Mouse (Mus musculus) hindbrain, embryonic 10.5 days (tissue): ENCODE results near the gene Baiap2. TPM values are rescaled to one million over a fixed set of nuclear protein-coding genes. Genes with fewer than 3 reads are reported as not detected.

Experiments
- DNase-seq: peaks from one replicate; pipeline ENCODE4 v3.0.0-alpha.2; 2017; ENCODE audit warnings: low spot score
- H3K27ac ChIP-seq: fragments of 300-500 bp; sonication (generic); 2 replicates; pipeline ENCODE4 v1.5.1; 2016; ENCODE audit warnings: mild to moderate bottlenecking, moderate library complexity
- H3K27me3 ChIP-seq: fragments of 300-500 bp; sonication (generic); 2 replicates; pipeline ENCODE4 v1.6.1; 2016; ENCODE audit warnings: mild to moderate bottlenecking; ENCODE audit not compliant: poor library complexity, insufficient read depth, severe bottlenecking
- H3K36me3 ChIP-seq: fragments of 300-500 bp; sonication (generic); 2 replicates; pipeline ENCODE4 v1.6.1; 2016; ENCODE audit warnings: mild to moderate bottlenecking, moderate library complexity
- H3K4me1 ChIP-seq: fragments of 300-500 bp; sonication (generic); replicated peaks from 2 replicates; pipeline ENCODE4 v1.6.1; 2016; ENCODE audit warnings: mild to moderate bottlenecking
- H3K4me3 ChIP-seq: fragments of 300-500 bp; sonication (generic); 2 replicates; pipeline ENCODE4 v1.5.1; 2016; ENCODE audit warnings: mild to moderate bottlenecking, moderate library complexity
- H3K9me3 ChIP-seq: fragments of 300-500 bp; sonication (generic); 2 replicates; pipeline ENCODE4 v1.6.1; 2016; ENCODE audit warnings: mild to moderate bottlenecking, moderate library complexity
- WGBS: fragments of 180-500 bp; shearing (Covaris S2); methylation state at CpG from one replicate; pipeline ENCODE4 v1.1.7; 2016; 5-methylcytosine and 5-hydroxymethylcytosine counted together
- polyA plus RNA-seq: library from polyadenylated mRNA; unstranded; fragments of >200 nt; fragmentation: Nextera tagmentation; extraction: Ambion mirVana; gene quantifications from 2 replicates; pipeline ENCODE4 v1.2.1, GENCODE M21; 2016

Gene Baiap2
- polyA plus RNA-seq, 1 experiment from 2014 or later, result 11.0 TPM

- H3K27ac ChIP-seq, result peak overlapping the region; percentile 97
- peaks cover 27% of the 10 kb centered on the region for H3K36me3 ChIP-seq
- H3K4me1 ChIP-seq, result peaks cover 58% of the 10 kb centered on the region
- WGBS, result 8% methylated on average over 7 of the region's 7 CpGs
- H3K4me3 ChIP-seq, result peak overlapping the region; percentile 97
- no peak for DNase-seq
- H3K27me3 ChIP-seq, result 0 out of 2 replicates have a peak, but pooled peaks cover 3% of the 10 kb centered on the region
- no peaks in the 10 kb centered on the region for H3K9me3 ChIP-seq
Observed at GRCm38 (mm10) chr11:119912845-119913244, 29.7 kb upstream of the Baiap2 start.

- peaks cover 33% of the 10 kb centered on the region for H3K36me3 ChIP-seq
- H3K27me3 ChIP-seq, result no peaks in the 10 kb centered on the region
- WGBS, result 1% methylated on average over 48 of the region's 48 CpGs
- H3K9me3 ChIP-seq, result no peaks in the 10 kb centered on the region
- H3K27ac ChIP-seq, result peak within 1 kb of the TSS; percentile 97
- peak; percentile 88 for DNase-seq
- peaks cover 57% of the 10 kb centered on the region for H3K4me1 ChIP-seq
- H3K4me3 ChIP-seq, result peak within 1 kb of the TSS; percentile 97
Observed at GRCm38 (mm10) chr11:119913291-119913934, 29.1 kb upstream of the Baiap2 start, which contains the start of gene Chmp6. Chmp6 (plus strand) TSS chr11:119913441.

- no peaks in the 10 kb centered on the region for H3K9me3 ChIP-seq
- peak overlapping the region; percentile 97 for H3K4me3 ChIP-seq
- H3K36me3 ChIP-seq, result peaks cover 38% of the 10 kb centered on the region
- H3K27me3 ChIP-seq, result no peaks in the 10 kb centered on the region
- H3K27ac ChIP-seq, result peak overlapping the region; percentile 97
- no peak for DNase-seq
- 0% methylated on average over 26 of the region's 26 CpGs for WGBS
- H3K4me1 ChIP-seq, result peaks cover 53% of the 10 kb centered on the region
Observed at GRCm38 (mm10) chr11:119913935-119914314, 28.6 kb upstream of the Baiap2 start.

- H3K27ac ChIP-seq, result peak overlapping the region; percentile 97
- peak overlapping the region; percentile 97 for H3K4me3 ChIP-seq
- H3K9me3 ChIP-seq, result no peaks in the 10 kb centered on the region
- no peak for DNase-seq
- H3K27me3 ChIP-seq, result no peaks in the 10 kb centered on the region
- peaks cover 51% of the 10 kb centered on the region for H3K4me1 ChIP-seq
- WGBS, result 30% methylated on average over 4 of the region's 4 CpGs
- peaks cover 42% of the 10 kb centered on the region for H3K36me3 ChIP-seq
Observed at GRCm38 (mm10) chr11:119914381-119914780, 28.2 kb upstream of the Baiap2 start.

GRCm38 (mm10) chr11:119915666-119916065 lies 26.9 kb upstream of the Baiap2 start:
- 90% methylated on average over 9 of the region's 9 CpGs for WGBS
- Histone ChIP-seq H3K4me3 (peak overlapping the region; percentile 97), H3K27me3 (no peaks in the 10 kb centered on the region), H3K4me1 (peaks cover 42% of the 10 kb centered on the region), H3K27ac (peak overlapping the region; percentile 35; the same call in 1 of the 2 replicates), H3K36me3 (peaks cover 55% of the 10 kb centered on the region), H3K9me3 (no peaks in the 10 kb centered on the region)
- DNase-seq, result no peak

- Histone ChIP-seq H3K4me1 (peaks cover 42% of the 10 kb centered on the region), H3K9me3 (no peaks in the 10 kb centered on the region), H3K4me3 (no peak overlapping the region; the same call in 1 of the 2 replicates), H3K36me3 (peaks cover 57% of the 10 kb centered on the region), H3K27ac (peak overlapping the region; percentile 35; the same call in 1 of the 2 replicates), H3K27me3 (no peaks in the 10 kb centered on the region)
- WGBS, result 92% methylated on average over 15 of the region's 15 CpGs
- no peak for DNase-seq
Observed at GRCm38 (mm10) chr11:119916102-119916790, 26.3 kb upstream of the Baiap2 start.

GRCm38 (mm10) chr11:119916834-119917469 lies 25.6 kb upstream of the Baiap2 start:
- Histone ChIP-seq H3K36me3 (peaks cover 57% of the 10 kb centered on the region), H3K9me3 (no peaks in the 10 kb centered on the region), H3K4me3 (no peak overlapping the region; the same call in 1 of the 2 replicates), H3K27ac (no peak overlapping the region), H3K4me1 (peaks cover 42% of the 10 kb centered on the region), H3K27me3 (no peaks in the 10 kb centered on the region)
- WGBS, result 92% methylated on average over 21 of the region's 21 CpGs
- no peak for DNase-seq

- Histone ChIP-seq H3K4me3 (no peak overlapping the region), H3K36me3 (peaks cover 57% of the 10 kb centered on the region), H3K9me3 (no peaks in the 10 kb centered on the region), H3K27ac (no peak overlapping the region), H3K4me1 (peaks cover 29% of the 10 kb centered on the region), H3K27me3 (no peaks in the 10 kb centered on the region)
- WGBS, result 93% methylated on average over 7 of the region's 7 CpGs
- DNase-seq, result no peak
Observed at GRCm38 (mm10) chr11:119918521-119918920, 24.0 kb upstream of the Baiap2 start.

GRCm38 (mm10) chr11:119919432-119919831 lies 23.1 kb upstream of the Baiap2 start:
- Histone ChIP-seq H3K27me3 (no peaks in the 10 kb centered on the region), H3K36me3 (peaks cover 57% of the 10 kb centered on the region), H3K4me3 (no peak overlapping the region), H3K9me3 (no peaks in the 10 kb centered on the region), H3K27ac (no peak overlapping the region), H3K4me1 (peaks cover 24% of the 10 kb centered on the region)
- DNase-seq, result no peak
- WGBS, result 95% methylated on average over 4 of the region's 4 CpGs

GRCm38 (mm10) chr11:119919897-119920296 lies 22.7 kb upstream of the Baiap2 start:
- Histone ChIP-seq H3K4me3 (no peak overlapping the region), H3K4me1 (peaks cover 20% of the 10 kb centered on the region), H3K9me3 (no peaks in the 10 kb centered on the region), H3K27me3 (no peaks in the 10 kb centered on the region), H3K36me3 (peaks cover 57% of the 10 kb centered on the region), H3K27ac (no peak overlapping the region)
- WGBS, result 65% methylated on average over 8 of the region's 8 CpGs
- DNase-seq, result peak; percentile 76

- Histone ChIP-seq H3K27me3 (no peaks in the 10 kb centered on the region), H3K4me3 (no peak overlapping the region), H3K4me1 (peaks cover 12% of the 10 kb centered on the region), H3K36me3 (peaks cover 52% of the 10 kb centered on the region), H3K9me3 (no peaks in the 10 kb centered on the region), H3K27ac (no peak overlapping the region)
- 93% methylated on average over 5 of the region's 5 CpGs for WGBS
- DNase-seq, result no peak
Observed at GRCm38 (mm10) chr11:119920668-119921067, 21.9 kb upstream of the Baiap2 start.

- WGBS, result 84% methylated on average over 5 of the region's 5 CpGs
- Histone ChIP-seq H3K36me3 (peaks cover 7% of the 10 kb centered on the region), H3K27me3 (no peaks in the 10 kb centered on the region), H3K9me3 (no peaks in the 10 kb centered on the region), H3K27ac (no peak overlapping the region), H3K4me1 (no peaks in the 10 kb centered on the region), H3K4me3 (no peak overlapping the region)
- DNase-seq, result no peak
Observed at GRCm38 (mm10) chr11:119925176-119925575, 17.4 kb upstream of the Baiap2 start.

- no peaks in the 10 kb centered on the region for H3K36me3 ChIP-seq
- peaks cover under 1% of the 10 kb centered on the region for H3K4me1 ChIP-seq
- no peak overlapping the region for H3K27ac ChIP-seq
- WGBS, result 89% methylated on average over 5 of the region's 5 CpGs
- DNase-seq, result no peak
- H3K27me3 ChIP-seq, result no peaks in the 10 kb centered on the region
- no peaks in the 10 kb centered on the region for H3K9me3 ChIP-seq
- H3K4me3 ChIP-seq, result no peak overlapping the region
Observed at GRCm38 (mm10) chr11:119926762-119927161, 15.8 kb upstream of the Baiap2 start.
